Mouse (Mus musculus) liver (tissue): ENCODE results near the gene Kansl2.

Experiments
- DNase-seq: peaks from one replicate; pipeline ENCODE4 v3.0.0-alpha.2; 2020; ENCODE audit warnings: mixed read lengths

The Kansl2 gene

GRCm38 (mm10) chr15:98492102-98492501 lies 42.0 kb downstream of the Kansl2 start, which contains the start of gene Olfr279:
Gene Olfr279 (plus strand): TSS chr15:98492402.
- no peak for DNase-seq

DNA sequence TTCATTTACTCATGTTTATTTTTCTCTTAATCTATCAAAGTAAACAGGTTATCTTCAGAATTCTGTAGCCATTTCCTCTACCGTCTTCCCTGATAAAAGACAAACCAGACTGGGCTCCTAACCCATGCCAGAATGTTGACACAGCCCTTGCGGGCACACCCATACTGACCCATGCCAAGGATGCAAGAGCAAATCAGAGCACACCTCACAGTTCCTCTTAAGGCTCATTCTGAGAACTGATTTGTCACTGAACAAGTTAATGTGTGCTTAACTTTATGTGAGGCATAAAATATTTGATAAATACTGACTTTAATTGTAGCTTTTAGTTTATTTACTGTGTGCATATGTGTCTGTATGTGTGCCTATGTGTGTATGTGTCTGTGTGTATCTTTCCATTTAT lies 42.7 kb downstream of the Kansl2 start:
- DNase-seq: no peak

DNA sequence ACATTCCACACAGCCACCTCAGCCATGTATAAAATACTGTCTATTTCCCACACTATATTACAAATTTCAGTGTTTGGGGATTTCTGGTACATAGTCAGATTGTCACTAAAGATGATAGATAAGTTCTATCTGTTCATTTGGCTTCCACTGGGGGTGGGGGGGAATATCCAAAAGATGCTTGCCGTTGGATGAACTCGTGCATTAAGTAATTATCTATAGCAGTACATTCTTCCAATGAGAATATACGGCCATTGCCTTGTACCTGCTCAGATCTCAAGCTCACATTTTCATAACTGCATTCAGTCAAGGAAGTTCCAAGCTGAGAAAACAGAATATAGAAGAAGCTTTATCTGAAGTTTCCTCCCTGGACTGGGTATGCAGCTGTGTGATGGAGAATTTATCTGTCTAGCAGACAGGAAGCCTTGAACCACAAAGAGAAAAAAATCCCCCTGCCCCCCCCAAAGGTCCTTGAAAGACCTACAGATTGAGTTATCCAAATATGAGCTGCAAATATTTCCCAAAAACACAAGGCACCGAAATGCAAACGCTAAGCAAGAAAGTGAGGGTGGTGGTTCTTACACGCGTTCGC lies 47.5 kb downstream of the Kansl2 start:
- no peak for DNase-seq

GRCm38 (mm10) chr15:98483907-98484886 lies 49.9 kb downstream of the Kansl2 start:
- DNase-seq: no peak

DNA sequence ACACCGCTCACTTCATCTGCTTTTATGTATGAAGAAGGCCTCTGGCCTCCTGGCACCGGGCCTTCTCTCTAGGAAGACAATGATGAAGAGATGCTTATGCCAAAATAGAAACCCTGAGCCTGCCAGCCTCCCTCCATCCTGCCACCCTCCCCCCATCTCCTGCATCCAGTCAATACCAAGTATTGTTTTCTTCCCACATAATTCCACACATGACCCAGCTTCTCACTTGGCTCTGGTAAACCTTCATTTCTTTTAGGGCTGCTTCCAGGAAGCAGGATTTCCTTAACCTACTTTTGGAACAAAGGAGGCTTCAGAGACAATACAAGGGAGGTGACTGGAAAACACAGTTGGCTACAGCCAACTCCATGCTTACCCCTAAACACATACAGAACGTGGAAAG lies 51.4 kb downstream of the Kansl2 start, which contains the start of gene Lalba:
Lalba (minus strand) TSS at position 21 of the 400 bp plus-strand sequence.
- no peak for DNase-seq

DNA sequence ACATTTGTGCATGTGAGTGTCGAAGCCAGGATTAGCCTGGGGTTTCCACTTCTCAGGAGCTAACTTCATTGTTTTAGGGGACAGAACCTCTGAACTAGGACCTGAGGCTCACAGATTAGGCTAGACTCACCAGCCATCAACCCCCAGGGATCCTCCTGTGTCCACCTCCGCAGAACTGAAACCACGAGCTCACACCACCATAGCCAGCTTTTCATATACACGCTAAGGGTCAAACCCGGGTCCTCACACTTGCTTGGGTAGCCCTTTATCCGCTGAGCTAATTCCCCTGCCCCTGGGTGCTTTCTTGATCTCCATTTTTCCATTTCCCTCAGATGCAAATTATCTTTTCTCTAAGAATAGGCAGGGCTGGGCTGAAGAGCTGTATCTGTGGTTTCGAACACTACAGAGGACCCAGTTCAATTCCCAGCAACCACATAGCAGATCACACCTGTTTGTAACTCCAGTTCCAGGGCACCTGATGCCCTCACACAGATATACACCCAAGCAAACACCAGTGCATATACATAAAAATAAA lies 54.4 kb downstream of the Kansl2 start:
- DNase-seq: no peak

- DNase-seq: no peak
Measured at GRCm38 (mm10) chr15:98476281-98476680, 57.8 kb downstream of the Kansl2 start.

DNA sequence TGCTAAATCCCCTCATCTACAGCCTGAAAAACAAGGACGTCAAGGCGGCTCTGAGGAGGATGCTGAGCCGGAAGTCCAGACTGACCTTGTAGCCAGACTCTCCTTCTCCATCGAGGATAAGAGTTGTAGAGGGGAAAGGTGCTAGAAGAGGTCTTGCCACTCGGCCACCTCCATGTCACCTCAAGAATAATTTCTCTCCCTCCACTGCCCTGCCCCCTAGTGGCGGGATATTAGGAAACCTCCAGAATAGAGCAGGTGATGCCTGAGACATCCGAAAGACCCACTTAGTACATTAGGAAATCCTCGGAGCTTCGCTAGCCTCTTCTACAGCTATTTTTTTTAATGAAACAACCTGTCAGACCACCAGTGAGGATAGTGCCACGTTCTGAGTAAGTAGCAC lies 58.7 kb downstream of the Kansl2 start:
- peak; percentile 38 for DNase-seq

DNA sequence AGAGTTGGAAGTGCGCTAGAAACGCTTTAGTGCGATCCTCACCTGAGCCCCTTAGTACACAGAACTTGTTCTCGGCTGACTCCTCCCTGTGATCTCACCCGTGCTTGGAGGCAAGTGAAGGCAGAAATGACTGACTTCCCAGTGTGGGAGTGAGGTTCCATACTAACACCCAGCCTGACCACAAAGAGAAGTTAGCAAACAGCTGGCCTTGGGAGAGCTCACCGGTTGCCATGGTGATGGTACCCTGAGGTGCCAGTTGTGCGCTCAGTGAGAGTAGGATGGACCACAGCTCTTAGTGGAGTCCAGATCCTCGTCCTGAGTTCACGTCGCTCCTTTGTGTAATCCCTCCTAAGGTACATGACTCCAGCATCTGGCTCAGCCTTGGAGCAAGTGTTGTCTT lies 59.1 kb downstream of the Kansl2 start:
- DNase-seq: no peak

GRCm38 (mm10) chr15:98471539-98471938 lies 62.5 kb downstream of the Kansl2 start:
- no peak for DNase-seq

- no peak for DNase-seq
Measured at GRCm38 (mm10) chr15:98469596-98469995, 64.5 kb downstream of the Kansl2 start, which contains the start of gene OR5BS1P. Gene OR5BS1P (plus strand): TSS chr15:98469896.
